Mouse (Mus musculus) thymus, postnatal 10 days (tissue): ENCODE data around the gene Pbdc1.
"Not testable (repeated sequence)": the region's sequence is repeated elsewhere in the genome, so short reads cannot be mapped to it uniquely, and the experiment has no call there.

Source experiments
- DNase-seq, 2 experiments: peaks; one replicate each; pipeline ENCODE4 v3.0.0; 2021; ENCODE audit warnings: low spot score in 2 of 2

The Pbdc1 gene

GRCm38 (mm10) chrX:105079615-105080092 is at the start of gene Pbdc1:
Pbdc1 (plus strand) TSS chrX:105079756.
- DNase-seq, result peak; percentile 85 to 91

GRCm38 (mm10) chrX:105037666-105038065 is 41.9 kb upstream of the Pbdc1 start:
- DNase-seq, result no peak

- no peak for DNase-seq
Measured at GRCm38 (mm10) chrX:105064294-105064693, 15.3 kb upstream of the Pbdc1 start.

- no peak for DNase-seq
Measured at GRCm38 (mm10) chrX:105064801-105065200, 14.8 kb upstream of the Pbdc1 start.

- peak; percentile 61 to 71 for DNase-seq
Measured at GRCm38 (mm10) chrX:105069671-105070503, 9.7 kb upstream of the Pbdc1 start.

GRCm38 (mm10) chrX:105079151-105079550 is 405 bp upstream of the Pbdc1 start:
- no peak for DNase-seq

GRCm38 (mm10) chrX:105080096-105080495 is 540 bp downstream of the Pbdc1 start:
- DNase-seq, result no peak

- DNase-seq, result not testable (repeated sequence)
Measured at GRCm38 (mm10) chrX:105083013-105083412, 3.5 kb downstream of the Pbdc1 start.

GRCm38 (mm10) chrX:105104175-105104574 is 24.6 kb downstream of the Pbdc1 start:
- peak in 1 of 2 experiments; percentile 33 for DNase-seq

- DNase-seq, result no peak
Measured at GRCm38 (mm10) chrX:105114994-105115393, 35.4 kb downstream of the Pbdc1 start.

- DNase-seq, result peak; percentile 40 to 59
Measured at GRCm38 (mm10) chrX:105120275-105121226, 41.0 kb downstream of the Pbdc1 start, which contains the start of gene Magee1. Magee1 (plus strand) TSS chrX:105120378.

- peak; percentile 66 to 76 for DNase-seq
Measured at GRCm38 (mm10) chrX:105121227-105121865, 41.8 kb downstream of the Pbdc1 start.

- DNase-seq, result no peak
Measured at GRCm38 (mm10) chrX:105124903-105125302, 45.3 kb downstream of the Pbdc1 start.

- no peak for DNase-seq
Measured at GRCm38 (mm10) chrX:105151872-105152461, 72.4 kb downstream of the Pbdc1 start.

GRCm38 (mm10) chrX:105165007-105165406 is 85.5 kb downstream of the Pbdc1 start:
- not testable (repeated sequence) for DNase-seq
